Comparison of ENCODE assay signal across 8 mouse cellular contexts in the genomic region with DNA sequence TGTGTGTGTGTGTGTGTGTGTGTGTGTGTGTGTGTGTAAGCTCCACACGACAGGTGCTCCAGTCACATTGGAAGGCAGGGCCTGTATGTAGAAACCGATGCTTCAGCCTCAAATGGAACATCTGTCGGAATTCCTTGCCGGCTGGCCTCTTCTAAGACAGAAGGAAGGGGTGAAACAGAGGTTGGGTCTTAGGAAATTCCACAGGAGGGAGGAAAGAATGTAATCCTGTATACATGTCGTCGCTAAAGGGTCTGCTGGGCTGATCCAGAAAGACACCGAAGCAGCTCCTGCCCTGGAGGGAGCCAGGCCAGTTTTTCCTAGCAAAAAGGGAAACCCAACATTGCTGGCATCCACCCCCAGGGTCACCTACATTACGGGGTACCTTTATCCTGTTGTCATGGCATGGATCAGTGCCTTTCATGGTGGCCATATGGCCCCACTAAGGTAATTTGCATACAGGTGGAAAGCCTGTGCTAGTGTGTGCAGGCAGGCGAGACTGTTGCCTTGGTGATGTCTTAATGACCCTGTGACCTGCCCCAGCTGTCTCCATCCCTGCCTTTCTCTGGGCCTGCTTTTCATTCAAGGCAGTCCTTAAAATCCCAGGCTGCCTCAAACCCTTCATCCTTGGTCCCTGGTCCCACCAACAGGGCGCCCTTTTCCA. TPM values are rescaled to one million over a fixed set of nuclear protein-coding genes. Genes with fewer than 3 reads are reported as not detected.
DNase-seq lines count a peak whose midpoint lies in the region; ATAC-seq and TF ChIP-seq lines count a peak whose summit lies in the region.

No protein-coding gene starts in this region.

- no peak overlapping the region for H3K27ac ChIP-seq in ES-Bruce4 (ENCODE audit: insufficient read depth, low read length)

- TF ChIP-seq EP300 in ES-Bruce4 (IDR thresholded peaks at IDR 0.05; ENCODE audit: insufficient read depth, low read depth, low read length) = peak; percentile 56; the same call in 1 of the 2 replicates

- no peaks in the 10 kb centered on the region for H3K9me3 ChIP-seq in ES-Bruce4 (replicated peaks; ENCODE audit: control insufficient read depth, insufficient read depth, low read length, poor library complexity, severe bottlenecking)

- H3K9ac ChIP-seq in ES-Bruce4 (ENCODE audit: low read depth, poor library complexity, severe bottlenecking) = no peak overlapping the region

- no peak overlapping the region for H3K4me3 ChIP-seq in ES-Bruce4 (ENCODE audit: low read depth, low read length)

- TF ChIP-seq POLR2A in ES-Bruce4 (IDR thresholded peaks at IDR 0.05; ENCODE audit: insufficient read depth, low read length) = no peak

- peaks cover 3% of the 10 kb centered on the region for H3K4me1 ChIP-seq in ES-Bruce4 (ENCODE audit: control insufficient read depth, insufficient read depth, low read length)

- no peak for ATAC-seq in granulocyte monocyte progenitor cell, adult 5-6 weeks (replicated peaks; ENCODE audit: poor library complexity, severe bottlenecking)

- DNase-seq in embryo, embryonic 9.5 days (ENCODE audit: extremely low spot score) = peak; percentile 72
- DNase-seq in kidney, adult 18-20 months = peak; percentile 57
- DNase-seq in mesoderm, embryonic 11.5 days (ENCODE audit: low read depth, low spot score) = peak; percentile 78
- DNase-seq in adrenal gland, adult 2 months = no peak
- DNase-seq in gastrocnemius, postnatal 10 days = no peak
- no peak for DNase-seq in heart, postnatal 4 days

- TF ChIP-seq CTCF in ES-Bruce4 (IDR thresholded peaks at IDR 0.05; ENCODE audit: low read depth, low read length) = no peak

- no peaks in the 10 kb centered on the region for H3K27me3 ChIP-seq in ES-Bruce4 (ENCODE audit: control insufficient read depth, insufficient read depth, low read length, poor library complexity, severe bottlenecking)

- H3K36me3 ChIP-seq in ES-Bruce4 (ENCODE audit: control insufficient read depth, insufficient read depth, low read length, poor library complexity, severe bottlenecking) = no peaks in the 10 kb centered on the region

RNA-seq across cellular contexts. Expression of gene Spef1, which starts 3.4 kb away (rescaled TPM):
- 1.2 and 2.0 TPM in 2 replicates for polyA plus RNA-seq in ES-Bruce4 (2011; ENCODE audit: insufficient read depth, insufficient read length, low read depth, missing spikeins)
- 1 to 10 TPM; 4.3 to 5.4 TPM for total RNA-seq in adrenal gland, adult 2 months (2021)
- polyA plus RNA-seq in adrenal gland, adult 2 months (2012; rRNA removed) = 4.8 and 5.3 TPM in 2 replicates
- total RNA-seq in granulocyte monocyte progenitor cell, adult 5-6 weeks (2014; fragmentation: Nextera tagmentation) = 2.0 and 2.7 TPM in 2 replicates
- 1.2 and 1.9 TPM in 2 replicates for total RNA-seq in granulocyte monocyte progenitor cell, adult 5-6 weeks (2017)
- total RNA-seq in gastrocnemius, postnatal 10 days (2021) = 1 to 10 TPM; 3.8 to 4.5 TPM
- total RNA-seq in heart, postnatal 4 days (2021) = 1 to 10 TPM; 6.3 to 7.2 TPM

RNA-seq across cellular contexts. Expression of gene Cdc25b, which starts 3.7 kb away (rescaled TPM):
- polyA plus RNA-seq in ES-Bruce4 (2011; ENCODE audit: insufficient read depth, insufficient read length, low read depth, missing spikeins) = 26.1 and 28.8 TPM in 2 replicates
- total RNA-seq in adrenal gland, adult 2 months (2021) = 1 to 10 TPM; 3.4 to 5.5 TPM
- 7.7 and 9.7 TPM in 2 replicates for polyA plus RNA-seq in adrenal gland, adult 2 months (2012; rRNA removed)
- 4.9 and 5.8 TPM in 2 replicates for total RNA-seq in granulocyte monocyte progenitor cell, adult 5-6 weeks (2014; fragmentation: Nextera tagmentation)
- 6.7 and 6.8 TPM in 2 replicates for total RNA-seq in granulocyte monocyte progenitor cell, adult 5-6 weeks (2017)
- 10 to 100 TPM in 1 of 2 experiments, 1 to 10 TPM in 1; 9.4 to 13.0 TPM for total RNA-seq in gastrocnemius, postnatal 10 days (2021)
- 10 to 100 TPM; 23.5 to 34.1 TPM for total RNA-seq in heart, postnatal 4 days (2021)

RNA-seq across cellular contexts. Expression of gene Cenpb, which starts 10.6 kb away (rescaled TPM):
- 12.2 and 12.3 TPM in 2 replicates for polyA plus RNA-seq in ES-Bruce4 (2011; ENCODE audit: insufficient read depth, insufficient read length, low read depth, missing spikeins)
- 10 to 100 TPM; 47.7 to 88.5 TPM for total RNA-seq in adrenal gland, adult 2 months (2021)
- polyA plus RNA-seq in adrenal gland, adult 2 months (2012; rRNA removed) = 94.5 and 107 TPM in 2 replicates
- 14.3 and 24.3 TPM in 2 replicates for total RNA-seq in granulocyte monocyte progenitor cell, adult 5-6 weeks (2014; fragmentation: Nextera tagmentation)
- total RNA-seq in granulocyte monocyte progenitor cell, adult 5-6 weeks (2017) = 16.1 and 18.6 TPM in 2 replicates
- 10 to 100 TPM; 58.4 to 59.5 TPM for total RNA-seq in gastrocnemius, postnatal 10 days (2021)
- total RNA-seq in heart, postnatal 4 days (2021) = 10 to 100 TPM; 76.5 to 78.4 TPM

RNA-seq across cellular contexts. Expression of gene Ap5s1, which starts 16.4 kb away (rescaled TPM):
- polyA plus RNA-seq in ES-Bruce4 (2011; ENCODE audit: insufficient read depth, insufficient read length, low read depth, missing spikeins) = 6.5 and 8.5 TPM in 2 replicates
- total RNA-seq in adrenal gland, adult 2 months (2021) = 10 to 100 TPM; 13.7 to 20.2 TPM
- 89.8 and 91.7 TPM in 2 replicates for polyA plus RNA-seq in adrenal gland, adult 2 months (2012; rRNA removed)
- total RNA-seq in granulocyte monocyte progenitor cell, adult 5-6 weeks (2014; fragmentation: Nextera tagmentation) = 5.7 and 5.9 TPM in 2 replicates
- total RNA-seq in granulocyte monocyte progenitor cell, adult 5-6 weeks (2017) = 1.0 and 1.5 TPM in 2 replicates
- 10 to 100 TPM; 16.1 to 16.3 TPM for total RNA-seq in gastrocnemius, postnatal 10 days (2021)
- total RNA-seq in heart, postnatal 4 days (2021) = 10 to 100 TPM; 32.6 to 42.4 TPM

RNA-seq across cellular contexts. Expression of gene 1700037H04Rik, which starts 30.6 kb away (rescaled TPM):
- 74.5 and 79.8 TPM in 2 replicates for polyA plus RNA-seq in ES-Bruce4 (2011; ENCODE audit: insufficient read depth, insufficient read length, low read depth, missing spikeins)
- total RNA-seq in adrenal gland, adult 2 months (2021) = 100 to 1,000 TPM; 114 to 123 TPM
- 195 and 319 TPM in 2 replicates for polyA plus RNA-seq in adrenal gland, adult 2 months (2012; rRNA removed)
- total RNA-seq in granulocyte monocyte progenitor cell, adult 5-6 weeks (2014; fragmentation: Nextera tagmentation) = 66.9 and 115 TPM in 2 replicates
- total RNA-seq in granulocyte monocyte progenitor cell, adult 5-6 weeks (2017) = 30.3 and 40.6 TPM in 2 replicates
- 1 to 10 TPM; 7.2 to 9.3 TPM for total RNA-seq in gastrocnemius, postnatal 10 days (2021)
- total RNA-seq in heart, postnatal 4 days (2021) = 10 to 100 TPM; 23.4 to 26.0 TPM

Comparison
In these comparisons a context has a peak if more than half of its experiments do, and no peak if none do; other contexts are left out.
1. DNase-seq: peak in embryo, embryonic 9.5 days (single experiment), kidney, adult 18-20 months (single experiment) and mesoderm, embryonic 11.5 days (single experiment); none in adrenal gland, adult 2 months (single experiment), gastrocnemius, postnatal 10 days (single experiment) and heart, postnatal 4 days (single experiment).